Mouse (Mus musculus) ES-Bruce4 (cell line): ENCODE measurements around the gene Pogz.

Source experiments
- CTCF ChIP-seq: IDR thresholded peaks from one replicate; pipeline ENCODE4 v1.8.1; 2011; ENCODE audit warnings: low read depth, low read length
- POLR2A ChIP-seq: IDR thresholded peaks from one replicate; pipeline ENCODE4 v1.8.1; 2011; ENCODE audit warnings: low read length; ENCODE audit not compliant: insufficient read depth

- TF ChIP-seq CTCF, result no peak
- no peak for TF ChIP-seq POLR2A
Observed at GRCm38 (mm10) chr3:94795596-94796140, 41.7 kb upstream of the Pogz start.
